Mouse (Mus musculus) embryonic facial prominence, embryonic 14.5 days (tissue): ENCODE measurements at regions not wholly inside any gene's neighbourhood (a gene's known extent, or its start where the extent isn't known, plus 50 kb on each side); places are given as distances from the start of the nearest gene placed in this dataset.

Experiments
- ATAC-seq: fragments of 200-750 bp; cut with Nextera tagmentation; 2 replicates; pipeline ENCODE4 v1.8.0; 2017; ENCODE audit warnings: low read depth, moderate number of reproducible peaks, moderate TSS enrichment
- DNase-seq: peaks from one replicate; pipeline ENCODE4 v3.0.0-alpha.2; 2015; ENCODE audit warnings: low spot score
- H3K27ac ChIP-seq: fragments of 300-500 bp; sonication (generic); replicated peaks from 2 replicates; pipeline ENCODE4 v1.5.1; 2014; ENCODE audit warnings: low read depth, mild to moderate bottlenecking, low read length, moderate library complexity
- H3K27me3 ChIP-seq: fragments of 300-500 bp; sonication (generic); replicated peaks from 2 replicates; pipeline ENCODE4 v1.6.1; 2014; ENCODE audit warnings: low read length; ENCODE audit not compliant: control insufficient read depth, insufficient read depth
- H3K36me3 ChIP-seq: fragments of 300-500 bp; sonication (generic); 2 replicates; pipeline ENCODE4 v1.6.1; 2014; ENCODE audit warnings: low read length, mixed read lengths; ENCODE audit not compliant: control insufficient read depth, insufficient read depth
- H3K4me1 ChIP-seq: fragments of 300-500 bp; sonication (generic); 2 replicates; pipeline ENCODE4 v1.6.1; 2014; ENCODE audit warnings: antibody characterized with exemption, low read length; ENCODE audit not compliant: control insufficient read depth, insufficient read depth
- H3K4me2 ChIP-seq: fragments of 300-500 bp; sonication (generic); 2 replicates; pipeline ENCODE4 v1.6.1; 2014; ENCODE audit warnings: low read depth, mild to moderate bottlenecking, low read length, moderate library complexity, mixed read lengths
- H3K4me3 ChIP-seq: fragments of 300-500 bp; sonication (generic); 2 replicates; pipeline ENCODE4 v1.5.1; 2014; ENCODE audit warnings: low read depth, mild to moderate bottlenecking, low read length
- H3K9ac ChIP-seq: fragments of 300-500 bp; sonication (generic); 2 replicates; pipeline ENCODE4 v1.6.1; 2014; ENCODE audit warnings: low read depth, mild to moderate bottlenecking, low read length, moderate library complexity, mixed read lengths
- H3K9me3 ChIP-seq: fragments of 300-500 bp; sonication (generic); 2 replicates; pipeline ENCODE4 v1.6.1; 2016; ENCODE audit warnings: low read length; ENCODE audit not compliant: control insufficient read depth
- WGBS: fragments of 180-500 bp; shearing (Covaris S2); extraction: QIAGEN DNeasy Blood & Tissue Kit; methylation state at CpG from one replicate; pipeline ENCODE4 v1.1.7; 2014; 5-methylcytosine and 5-hydroxymethylcytosine counted together

DNA sequence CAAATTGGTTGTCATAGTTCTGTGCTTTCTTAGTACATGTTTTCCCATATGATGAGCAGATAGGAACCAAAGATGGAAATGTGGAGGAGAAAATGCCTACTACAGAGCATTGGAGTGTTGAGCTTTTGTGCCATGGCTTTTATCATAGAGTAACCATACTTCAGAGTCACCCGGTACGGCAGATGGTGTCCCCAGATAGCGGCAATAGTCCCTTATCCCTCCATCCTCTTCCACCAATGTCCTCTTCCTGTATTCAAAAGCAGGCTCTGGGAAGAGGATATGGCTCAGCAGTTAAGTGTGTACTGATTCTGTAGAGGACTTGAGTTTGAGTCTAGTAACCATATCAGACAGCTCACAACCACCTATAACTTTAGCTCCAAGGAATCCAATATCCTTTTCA is 106.3 kb downstream of the 1190002N15Rik start:
- Histone ChIP-seq H3K4me2 (no peak overlapping the region), H3K9ac (no peak overlapping the region), H3K27ac (no peak overlapping the region), H3K4me1 (no peaks in the 10 kb centered on the region), H3K36me3 (no peaks in the 10 kb centered on the region), H3K27me3 (no peaks in the 10 kb centered on the region), H3K4me3 (no peak overlapping the region), H3K9me3 (no peaks in the 10 kb centered on the region)
- ATAC-seq (no peak), DNase-seq (no peak)
- 97% methylated on average over 3 of the region's 3 CpGs for WGBS

- H3K27me3 ChIP-seq, result no peaks in the 10 kb centered on the region
- H3K4me3 ChIP-seq, result no peak overlapping the region
- no peak overlapping the region for H3K27ac ChIP-seq
- 83% methylated on average over 6 of the region's 6 CpGs for WGBS
- no peak overlapping the region for H3K4me2 ChIP-seq
- DNase-seq, result no peak
- no peaks in the 10 kb centered on the region for H3K36me3 ChIP-seq
- no peaks in the 10 kb centered on the region for H3K9me3 ChIP-seq
- no peak overlapping the region for H3K9ac ChIP-seq
- no peak for ATAC-seq
- H3K4me1 ChIP-seq, result no peaks in the 10 kb centered on the region
Observed at GRCm38 (mm10) chr9:94430996-94431395, 106.9 kb downstream of the 1190002N15Rik start.

GRCm38 (mm10) chr9:94426740-94427139 is 111.1 kb downstream of the 1190002N15Rik start:
- no peak for ATAC-seq

DNA sequence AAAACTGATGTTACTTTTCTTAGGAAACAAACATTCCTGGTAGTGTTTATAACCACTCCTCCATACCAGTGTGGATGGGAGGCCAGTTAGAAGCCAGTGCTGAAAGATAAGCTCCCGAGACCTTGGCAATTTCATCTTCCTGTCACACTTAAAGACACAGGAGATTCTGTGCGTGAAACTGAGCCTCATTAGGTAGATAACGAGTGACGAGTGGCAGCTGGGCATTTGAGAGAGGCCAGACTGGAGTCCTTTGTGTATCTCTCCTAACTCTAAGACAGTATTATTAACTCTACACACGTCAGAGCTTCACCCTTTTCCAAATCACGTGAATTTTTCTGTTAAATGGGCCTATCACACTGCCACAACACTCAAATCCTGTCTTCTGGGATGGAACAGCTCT is 112.1 kb downstream of the 1190002N15Rik start:
- Histone ChIP-seq H3K9me3 (no peaks in the 10 kb centered on the region), H3K27ac (no peak overlapping the region), H3K9ac (no peak overlapping the region), H3K27me3 (no peaks in the 10 kb centered on the region), H3K36me3 (no peaks in the 10 kb centered on the region), H3K4me3 (no peak overlapping the region), H3K4me1 (no peaks in the 10 kb centered on the region), H3K4me2 (no peak overlapping the region)
- DNase-seq (peak; percentile 20), ATAC-seq (0 out of 2 replicates have a peak, but pooled peaks have one; percentile 18)
- WGBS, result 47% methylated on average over 6 of the region's 6 CpGs

More at GRCm38 (mm10) chr9:94426740-94427139, 111.1 kb downstream of the 1190002N15Rik start:
- Histone ChIP-seq H3K27ac (no peak overlapping the region), H3K36me3 (no peaks in the 10 kb centered on the region), H3K4me3 (no peak overlapping the region), H3K9me3 (no peaks in the 10 kb centered on the region), H3K27me3 (no peaks in the 10 kb centered on the region), H3K9ac (no peak overlapping the region), H3K4me1 (no peaks in the 10 kb centered on the region), H3K4me2 (no peak overlapping the region)
- 89% methylated on average over 5 of the region's 5 CpGs for WGBS
- no peak for DNase-seq

DNA sequence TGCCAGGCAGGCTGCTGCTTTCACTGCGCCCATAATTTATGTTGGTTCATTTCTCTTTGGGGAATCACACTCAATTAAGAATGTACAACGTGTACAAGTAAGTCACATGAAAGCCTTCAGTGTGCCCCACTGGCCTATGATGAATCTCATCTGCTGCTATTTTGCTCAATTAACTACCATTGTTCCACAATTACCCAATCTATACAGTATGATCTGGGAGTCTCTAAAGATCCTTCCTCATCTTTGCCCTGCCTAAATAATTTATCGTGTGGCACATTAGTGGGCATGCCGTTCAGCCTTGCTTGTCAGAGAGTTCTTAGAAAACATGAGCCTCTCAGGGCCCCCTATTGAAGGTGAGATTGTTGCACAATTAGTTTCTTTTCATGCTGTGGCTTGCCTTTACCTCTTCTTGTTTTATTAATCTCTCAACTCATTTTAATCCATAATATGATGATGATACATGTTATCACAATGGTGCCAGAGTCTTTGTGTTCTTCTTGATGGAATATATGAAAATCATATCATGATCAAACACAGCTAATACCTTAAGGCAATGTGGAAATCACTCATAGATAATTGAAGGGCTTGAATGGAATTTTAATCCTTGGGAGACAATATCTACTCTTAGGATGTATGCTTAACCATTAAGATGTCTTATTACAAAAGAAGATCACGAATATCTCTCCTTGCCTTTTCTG is 113.3 kb downstream of the 1190002N15Rik start:
- Histone ChIP-seq H3K9me3 (no peaks in the 10 kb centered on the region), H3K4me1 (no peaks in the 10 kb centered on the region), H3K36me3 (no peaks in the 10 kb centered on the region), H3K9ac (no peak overlapping the region), H3K4me2 (no peak overlapping the region), H3K27me3 (no peaks in the 10 kb centered on the region), H3K4me3 (no peak overlapping the region), H3K27ac (no peak overlapping the region)
- 60% methylated on average over 5 of the region's 5 CpGs for WGBS
- ATAC-seq (peak; percentile 70), DNase-seq (peak; percentile 9)

GRCm38 (mm10) chr9:94410546-94410945 is 127.3 kb downstream of the 1190002N15Rik start:
- Histone ChIP-seq H3K27me3 (no peaks in the 10 kb centered on the region), H3K4me2 (no peak overlapping the region), H3K9ac (no peak overlapping the region), H3K4me3 (no peak overlapping the region), H3K4me1 (no peaks in the 10 kb centered on the region), H3K36me3 (no peaks in the 10 kb centered on the region), H3K27ac (no peak overlapping the region), H3K9me3 (no peaks in the 10 kb centered on the region)
- ATAC-seq, result no peak
- 58% methylated on average over 8 of the region's 8 CpGs for WGBS
- DNase-seq, result no peak

GRCm38 (mm10) chr9:94410042-94410441 is 127.8 kb downstream of the 1190002N15Rik start:
- H3K27ac ChIP-seq, result no peak overlapping the region
- no peaks in the 10 kb centered on the region for H3K27me3 ChIP-seq
- H3K4me2 ChIP-seq, result no peak overlapping the region
- H3K9ac ChIP-seq, result no peak overlapping the region
- no peaks in the 10 kb centered on the region for H3K9me3 ChIP-seq
- DNase-seq, result peak; percentile 41
- H3K4me1 ChIP-seq, result no peaks in the 10 kb centered on the region
- WGBS, result 30% methylated on average over 3 of the region's 3 CpGs
- H3K4me3 ChIP-seq, result no peak overlapping the region
- H3K36me3 ChIP-seq, result no peaks in the 10 kb centered on the region
- peak; percentile 79 for ATAC-seq

DNA sequence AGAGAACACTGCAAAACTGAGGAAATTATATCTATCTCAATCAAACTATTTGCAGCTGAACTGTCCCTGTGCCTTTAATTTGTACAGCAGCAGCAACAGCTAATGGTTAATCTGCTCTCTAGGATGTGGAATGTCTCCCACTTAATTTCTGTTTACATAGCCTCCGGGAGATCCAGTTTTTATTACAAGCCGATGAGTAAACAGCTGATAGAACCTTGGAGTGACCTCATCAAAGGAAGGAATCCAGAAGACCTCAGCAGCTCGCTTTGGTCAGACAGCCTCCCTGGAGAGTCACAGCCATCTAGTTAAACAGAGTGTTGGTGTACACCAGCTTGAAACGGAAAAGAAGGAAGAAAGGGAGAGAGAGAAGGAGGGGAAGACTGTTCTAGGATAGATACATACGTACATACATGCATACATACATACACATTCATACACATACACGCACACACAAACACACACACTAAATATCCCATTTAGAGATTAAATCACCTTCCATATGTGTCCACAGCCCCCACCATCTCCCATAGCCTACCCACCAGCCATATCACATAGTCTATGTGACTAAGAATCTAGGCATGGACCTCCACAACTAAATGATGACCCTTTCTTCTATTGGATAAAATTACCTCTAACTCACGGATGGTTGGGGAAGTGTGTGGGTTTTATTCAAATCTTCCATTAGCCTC is 129.1 kb downstream of the 1190002N15Rik start:
- Histone ChIP-seq H3K36me3 (no peaks in the 10 kb centered on the region), H3K9me3 (no peaks in the 10 kb centered on the region), H3K27ac (no peak overlapping the region), H3K4me2 (no peak overlapping the region), H3K9ac (no peak overlapping the region), H3K27me3 (no peaks in the 10 kb centered on the region), H3K4me3 (no peak overlapping the region), H3K4me1 (no peaks in the 10 kb centered on the region)
- peak; percentile 21 for DNase-seq
- WGBS, result 41% methylated on average over 7 of the region's 7 CpGs
- ATAC-seq, result no peak

DNA sequence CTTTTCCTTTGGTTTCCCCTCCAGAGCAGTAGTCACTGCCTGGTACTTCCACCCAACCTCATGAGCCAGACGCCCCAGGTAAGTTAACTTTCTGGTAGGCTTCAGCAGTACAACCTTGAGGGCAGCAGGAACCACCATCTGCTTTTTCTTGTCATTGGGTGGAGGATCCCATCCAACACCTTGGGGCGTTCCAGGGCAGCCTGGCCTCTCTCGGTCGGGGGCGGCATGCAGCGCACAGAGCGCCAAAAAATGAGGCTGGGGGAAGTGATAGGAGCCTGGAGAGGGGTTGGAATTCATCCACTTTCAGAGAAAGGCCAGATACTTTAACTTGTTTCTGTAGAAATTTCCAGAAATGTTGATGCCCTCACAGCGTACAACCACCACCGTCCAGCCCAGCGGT is 130.2 kb downstream of the 1190002N15Rik start:
- no peaks in the 10 kb centered on the region for H3K9me3 ChIP-seq
- no peak overlapping the region for H3K4me2 ChIP-seq
- H3K27me3 ChIP-seq, result no peaks in the 10 kb centered on the region
- H3K27ac ChIP-seq, result no peak overlapping the region
- no peak overlapping the region for H3K4me3 ChIP-seq
- no peak for DNase-seq
- ATAC-seq, result no peak
- WGBS, result 89% methylated on average over 10 of the region's 10 CpGs
- no peaks in the 10 kb centered on the region for H3K4me1 ChIP-seq
- H3K36me3 ChIP-seq, result no peaks in the 10 kb centered on the region
- no peak overlapping the region for H3K9ac ChIP-seq
